Mouse (Mus musculus) limb, embryonic 11.5 days (tissue): ENCODE measurements around the gene Sort1. TPM values are rescaled to one million over a fixed set of nuclear protein-coding genes. Genes with fewer than 3 reads are reported as not detected.

Source experiments
- ATAC-seq: fragments of 200-750 bp; cut with Nextera tagmentation; 2 replicates; pipeline ENCODE4 v1.8.0; 2017; ENCODE audit warnings: low read depth; ENCODE audit not compliant: insufficient number of reproducible peaks, low FRiP score, low TSS enrichment
- DNase-seq: peaks from one replicate; pipeline ENCODE4 v3.0.0-alpha.2; 2015; ENCODE audit warnings: low spot score
- H3K27ac ChIP-seq: fragments of 300-500 bp; sonication (generic); replicated peaks from 2 replicates; pipeline ENCODE4 v1.5.1; 2014; ENCODE audit warnings: low read depth, mild to moderate bottlenecking, low read length
- H3K27me3 ChIP-seq: fragments of 300-500 bp; sonication (generic); 2 replicates; pipeline ENCODE4 v1.6.1; 2014; ENCODE audit warnings: mild to moderate bottlenecking, low read length, mixed read lengths; ENCODE audit not compliant: control insufficient read depth, insufficient read depth
- H3K36me3 ChIP-seq: fragments of 300-500 bp; sonication (generic); 2 replicates; pipeline ENCODE4 v1.6.1; 2014; ENCODE audit warnings: mild to moderate bottlenecking, low read length, moderate library complexity, mixed read lengths; ENCODE audit not compliant: control insufficient read depth, insufficient read depth
- H3K4me1 ChIP-seq: fragments of 300-500 bp; sonication (generic); 2 replicates; pipeline ENCODE4 v1.6.1; 2014; ENCODE audit warnings: low read length, mixed read lengths; ENCODE audit not compliant: control insufficient read depth, insufficient read depth
- H3K4me2 ChIP-seq: fragments of 300-500 bp; sonication (generic); 2 replicates; pipeline ENCODE4 v1.6.1; 2014; ENCODE audit warnings: low read depth, mild to moderate bottlenecking, moderate library complexity; ENCODE audit not compliant: severe bottlenecking
- H3K4me3 ChIP-seq: fragments of 300-500 bp; sonication (generic); 2 replicates; pipeline ENCODE4 v1.5.1; 2014; ENCODE audit warnings: low read depth, low read length
- H3K9ac ChIP-seq: fragments of 300-500 bp; sonication (generic); 2 replicates; pipeline ENCODE4 v1.6.1; 2014; ENCODE audit warnings: mild to moderate bottlenecking, low read length
- H3K9me3 ChIP-seq: fragments of 300-500 bp; sonication (generic); 2 replicates; pipeline ENCODE4 v1.6.1; 2016; ENCODE audit warnings: low read length; ENCODE audit not compliant: control insufficient read depth
- WGBS: fragments of 180-500 bp; shearing (Covaris S2); extraction: QIAGEN DNeasy Blood & Tissue Kit; methylation state at CpG from one replicate; pipeline ENCODE4 v1.1.7; 2014; 5-methylcytosine and 5-hydroxymethylcytosine counted together
- polyA plus RNA-seq: library from polyadenylated mRNA; unstranded; fragments of >200 nt; fragmentation: Nextera tagmentation; extraction: Ambion mirVana; gene quantifications from 2 replicates; pipeline ENCODE4 v1.2.1, GENCODE M21; 2014

Sort1 gene
- polyA plus RNA-seq, 1 experiment from 2014 or later = 14.1 TPM

GRCm38 (mm10) chr3:108360894-108361293, 77.0 kb downstream of the Sort1 start:
- 0 out of 2 replicates have a peak overlapping the region, but pooled peaks have one; percentile 5 for H3K9ac ChIP-seq
- H3K4me1 ChIP-seq = peaks cover 9% of the 10 kb centered on the region
- peak overlapping the region; percentile 80; the same call in 1 of the 2 replicates for H3K27ac ChIP-seq
- no peaks in the 10 kb centered on the region for H3K27me3 ChIP-seq
- no peaks in the 10 kb centered on the region; the same call in 1 of the 2 replicates for H3K36me3 ChIP-seq
- no peak overlapping the region for H3K4me3 ChIP-seq
- H3K9me3 ChIP-seq = no peaks in the 10 kb centered on the region
- ATAC-seq (peak; percentile 78), DNase-seq (peak; percentile 73)
- H3K4me2 ChIP-seq = peak overlapping the region; percentile 2; the same call in 1 of the 2 replicates
- 23% methylated on average over 7 of the region's 7 CpGs for WGBS

- no peaks in the 10 kb centered on the region for H3K36me3 ChIP-seq
- H3K4me1 ChIP-seq = peaks cover 9% of the 10 kb centered on the region
- no peak for DNase-seq
- no peak overlapping the region for H3K4me2 ChIP-seq
- no peak overlapping the region for H3K4me3 ChIP-seq
- WGBS = 68% methylated on average over 3 of the region's 3 CpGs
- no peaks in the 10 kb centered on the region for H3K27me3 ChIP-seq
- no peak for ATAC-seq
- H3K27ac ChIP-seq = no peak overlapping the region
- H3K9ac ChIP-seq = no peak overlapping the region
- no peaks in the 10 kb centered on the region for H3K9me3 ChIP-seq
These were observed 79.7 kb downstream of the Sort1 start for GRCm38 (mm10) chr3:108363626-108364025.

- Histone ChIP-seq H3K27ac (no peak within 1 kb of the TSS), H3K4me3 (no peak within 1 kb of the TSS), H3K4me2 (no peak within 1 kb of the TSS), H3K9me3 (no peaks in the 10 kb centered on the region), H3K36me3 (no peaks in the 10 kb centered on the region), H3K9ac (no peak within 1 kb of the TSS), H3K4me1 (peaks cover 9% of the 10 kb centered on the region), H3K27me3 (no peaks in the 10 kb centered on the region)
- DNase-seq (no peak), ATAC-seq (no peak)
- 69% methylated on average over 9 of the region's 9 CpGs for WGBS
These were observed 80.6 kb downstream of the Sort1 start, which contains the start of gene Mybphl for GRCm38 (mm10) chr3:108364270-108364995. Mybphl (plus strand) TSS chr3:108364911.

- H3K36me3 ChIP-seq = no peaks in the 10 kb centered on the region
- H3K9me3 ChIP-seq = no peaks in the 10 kb centered on the region
- H3K27ac ChIP-seq = no peak overlapping the region
- H3K9ac ChIP-seq = 0 out of 2 replicates have a peak overlapping the region, but pooled peaks have one; percentile 12
- no peaks in the 10 kb centered on the region for H3K27me3 ChIP-seq
- DNase-seq (peak; percentile 42), ATAC-seq (no peak)
- no peak overlapping the region for H3K4me3 ChIP-seq
- no peaks in the 10 kb centered on the region for H3K4me1 ChIP-seq
- H3K4me2 ChIP-seq = peak overlapping the region; percentile 10; the same call in 1 of the 2 replicates
- 54% methylated on average over 9 of the region's 9 CpGs for WGBS
These were observed 83.3 kb downstream of the Sort1 start for GRCm38 (mm10) chr3:108367173-108367572.

GRCm38 (mm10) chr3:108367828-108368227, 83.9 kb downstream of the Sort1 start:
- 81% methylated on average over 3 of the region's 3 CpGs for WGBS
- H3K9me3 ChIP-seq = no peaks in the 10 kb centered on the region
- no peak for ATAC-seq
- no peaks in the 10 kb centered on the region for H3K36me3 ChIP-seq
- DNase-seq = no peak
- no peaks in the 10 kb centered on the region for H3K27me3 ChIP-seq
- no peak overlapping the region for H3K4me2 ChIP-seq
- H3K27ac ChIP-seq = no peak overlapping the region
- H3K4me3 ChIP-seq = no peak overlapping the region
- no peaks in the 10 kb centered on the region for H3K4me1 ChIP-seq
- no peak overlapping the region for H3K9ac ChIP-seq

- Histone ChIP-seq H3K36me3 (no peaks in the 10 kb centered on the region), H3K4me3 (no peak overlapping the region), H3K9ac (no peak overlapping the region), H3K4me2 (no peak overlapping the region), H3K27me3 (no peaks in the 10 kb centered on the region), H3K27ac (no peak overlapping the region), H3K9me3 (no peaks in the 10 kb centered on the region), H3K4me1 (no peaks in the 10 kb centered on the region)
- DNase-seq (no peak), ATAC-seq (no peak)
- 90% methylated on average over 5 of the region's 5 CpGs for WGBS
These were observed 84.8 kb downstream of the Sort1 start for GRCm38 (mm10) chr3:108368721-108369120.

- Histone ChIP-seq H3K9ac (no peak overlapping the region), H3K27me3 (no peaks in the 10 kb centered on the region), H3K27ac (no peak overlapping the region), H3K4me2 (no peak overlapping the region), H3K4me3 (no peak overlapping the region), H3K9me3 (no peaks in the 10 kb centered on the region), H3K36me3 (no peaks in the 10 kb centered on the region), H3K4me1 (no peaks in the 10 kb centered on the region)
- no peak for DNase-seq
- 85% methylated on average over 3 of the region's 3 CpGs for WGBS
- no peak for ATAC-seq
These were observed 88.4 kb downstream of the Sort1 start for GRCm38 (mm10) chr3:108372274-108372673.

GRCm38 (mm10) chr3:108372691-108373090, 88.8 kb downstream of the Sort1 start:
- ATAC-seq (no peak), DNase-seq (no peak)
- H3K4me1 ChIP-seq = no peaks in the 10 kb centered on the region
- H3K4me3 ChIP-seq = no peak overlapping the region
- H3K27me3 ChIP-seq = no peaks in the 10 kb centered on the region
- no peak overlapping the region for H3K4me2 ChIP-seq
- no peak overlapping the region for H3K27ac ChIP-seq
- WGBS = 92% methylated on average over 3 of the region's 3 CpGs
- no peaks in the 10 kb centered on the region for H3K9me3 ChIP-seq
- H3K9ac ChIP-seq = no peak overlapping the region
- H3K36me3 ChIP-seq = no peaks in the 10 kb centered on the region
